Mouse (Mus musculus) embryonic fibroblast, embryonic 13.5 days (primary cell): ENCODE measurements around the gene Dlx1. TPM values are rescaled to one million over a fixed set of nuclear protein-coding genes. Genes with fewer than 3 reads are reported as not detected.

Experiments used
- H3K27ac ChIP-seq: 2 replicates; pipeline ENCODE4 v1.5.1; 2012; ENCODE audit warnings: low read length, control low read depth, inconsistent platforms; ENCODE audit not compliant: insufficient read depth
- H3K4me1 ChIP-seq: 2 replicates; pipeline ENCODE4 v1.6.1; 2011; ENCODE audit warnings: low read length; ENCODE audit not compliant: control insufficient read depth, insufficient read depth
- H3K4me3 ChIP-seq: 2 replicates; pipeline ENCODE4 v1.5.1; 2011; ENCODE audit warnings: mild to moderate bottlenecking, control low read depth, low read length; ENCODE audit not compliant: insufficient read depth
- CTCF ChIP-seq: IDR thresholded peaks from 2 replicates; pipeline ENCODE4 v1.5.1; 2011; ENCODE audit warnings: mild to moderate bottlenecking, control low read depth, low read length, moderate library complexity, borderline replicate concordance; ENCODE audit not compliant: insufficient read depth
- POLR2A ChIP-seq: IDR thresholded peaks from 2 replicates; pipeline ENCODE4 v1.6.1; 2011; ENCODE audit warnings: low read depth, mild to moderate bottlenecking, control low read depth, low read length, moderate library complexity
- polyA plus RNA-seq: library from polyadenylated mRNA; stranded (reverse); fragments of >200 nt; gene quantifications from 2 replicates; pipeline ENCODE4 v1.2.4, GENCODE M21; 2011; ENCODE audit warnings: low read depth; ENCODE audit not compliant: missing spikeins, insufficient read length

The Dlx1 gene
- polyA plus RNA-seq, 1 experiment = 1.9 TPM

DNA sequence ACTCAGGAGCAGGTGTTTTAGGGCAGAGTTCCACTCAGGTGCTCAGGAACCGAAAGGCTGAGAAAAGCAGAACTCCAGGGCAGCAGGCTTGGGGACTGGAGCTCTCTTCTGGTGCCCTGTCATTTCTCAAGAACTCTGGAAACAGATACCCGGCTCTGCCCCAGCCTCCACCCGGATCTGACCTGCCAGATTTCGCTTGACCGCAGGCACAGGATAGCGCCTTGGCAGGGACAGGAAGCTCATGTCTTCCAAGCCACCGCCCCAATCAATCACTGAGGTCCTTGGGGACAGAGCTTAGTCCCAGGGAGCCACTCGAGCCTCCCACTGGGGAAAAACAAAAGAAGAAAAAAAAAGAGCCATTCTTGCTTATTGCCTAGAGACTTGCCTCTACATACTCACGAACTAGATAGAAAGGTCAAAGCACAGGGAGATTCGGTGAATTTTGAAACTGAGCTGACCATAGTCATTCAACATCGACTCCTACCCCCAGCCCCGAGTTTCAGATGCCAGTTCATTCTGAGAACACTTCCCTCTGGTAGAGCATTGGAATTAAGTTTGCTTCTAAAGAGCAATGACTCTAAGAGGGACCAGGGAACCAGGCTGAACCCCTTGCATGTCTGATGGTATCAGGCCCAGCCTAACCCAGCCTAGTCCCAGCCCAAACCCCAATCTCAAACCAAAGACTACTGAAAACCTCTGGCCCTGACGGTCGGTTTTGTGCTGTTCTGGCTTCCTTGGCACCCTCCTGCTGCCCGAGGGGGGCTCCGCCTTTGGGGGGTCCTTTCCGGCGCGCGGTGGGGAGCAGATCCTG is 6.5 kb downstream of the Dlx1 start:
- TF ChIP-seq CTCF (no peak), POLR2A (no peak)
- no peaks in the 10 kb centered on the region for H3K4me1 ChIP-seq
- H3K4me3 ChIP-seq = no peak overlapping the region
- H3K27ac ChIP-seq = no peak overlapping the region

DNA sequence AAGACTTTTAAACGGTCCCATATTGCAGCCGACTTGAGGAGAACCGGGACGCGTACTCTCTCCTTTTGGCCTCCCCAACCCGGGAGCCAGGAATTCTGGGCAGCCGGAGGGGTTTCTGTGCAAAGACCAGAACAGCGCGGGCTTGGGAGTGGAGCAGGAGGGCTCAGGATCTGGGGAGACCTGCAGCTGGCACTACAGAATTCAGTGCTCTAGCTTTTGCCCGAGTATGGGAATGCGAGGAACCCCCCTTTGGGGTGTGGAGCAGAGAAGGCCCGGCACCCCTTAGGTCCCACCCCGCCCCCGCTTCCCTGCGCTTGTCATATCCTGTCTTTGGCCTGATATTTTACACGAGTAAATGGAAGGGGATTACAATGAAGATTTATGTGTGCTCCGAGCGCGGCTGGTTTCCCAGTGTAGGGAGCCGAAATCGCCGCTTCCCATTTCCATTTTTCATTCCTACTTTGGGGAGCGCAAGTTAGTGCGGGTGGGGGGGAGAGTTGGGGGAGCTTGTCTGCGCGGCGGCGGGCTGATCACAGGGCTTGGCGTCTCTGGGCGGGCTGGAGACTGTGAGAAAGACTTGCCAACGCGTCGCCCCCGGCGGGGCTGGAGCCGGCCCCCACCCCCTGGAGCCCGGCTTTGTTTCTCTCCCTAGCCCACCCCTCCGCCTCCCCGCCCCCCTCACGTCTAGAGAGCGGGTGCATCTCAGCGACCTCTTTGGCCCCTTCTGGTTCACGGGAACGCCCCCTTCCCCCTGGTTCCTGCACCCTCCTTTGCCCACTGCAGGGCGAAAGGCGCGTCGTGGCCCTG is 12.9 kb downstream of the Dlx1 start:
- Histone ChIP-seq H3K4me1 (no peaks in the 10 kb centered on the region; the same call in 1 of the 2 replicates), H3K27ac (no peak overlapping the region), H3K4me3 (no peak overlapping the region; the same call in 1 of the 2 replicates)
- TF ChIP-seq CTCF = no peak
- no peak for TF ChIP-seq POLR2A

DNA sequence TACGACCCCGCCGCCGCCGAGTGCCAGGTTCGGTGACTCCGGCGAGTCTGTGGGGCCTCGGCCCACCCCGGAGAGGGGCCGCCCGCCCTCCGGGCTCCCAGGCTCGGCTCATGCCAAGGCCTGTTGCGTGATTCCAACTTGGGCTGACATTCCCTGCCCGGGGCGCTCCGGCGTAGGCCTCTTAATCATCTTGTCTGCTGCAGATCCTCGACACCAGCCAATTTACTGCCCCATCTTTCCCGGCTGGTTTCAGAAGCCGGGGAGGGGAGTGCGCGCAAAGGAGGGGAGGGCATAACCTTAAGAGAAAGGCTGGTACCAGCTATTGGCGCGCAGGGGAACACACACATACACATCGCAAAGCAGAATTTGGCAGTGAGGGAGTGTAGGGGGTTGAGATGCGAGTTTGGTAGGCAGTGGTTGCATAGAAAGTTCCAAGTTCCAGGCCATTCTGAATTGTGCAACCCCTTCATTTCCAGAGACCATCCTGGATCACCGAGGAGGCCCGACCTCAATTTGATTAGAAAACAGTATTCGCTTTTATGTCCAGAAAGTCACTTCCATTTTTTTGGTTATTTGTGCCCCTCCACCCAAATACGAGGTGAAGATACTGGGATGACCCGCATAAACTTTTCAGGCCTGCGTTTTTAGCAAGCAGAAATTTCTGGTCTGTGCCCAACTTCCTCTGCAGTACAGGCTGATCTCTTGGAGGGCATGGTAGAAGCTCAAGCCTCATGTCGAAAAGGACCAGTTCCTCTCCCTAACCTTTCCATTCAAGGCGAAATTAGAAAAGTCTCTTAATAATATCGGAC is 13.7 kb downstream of the Dlx1 start:
- TF ChIP-seq CTCF (no peak), POLR2A (no peak)
- H3K4me3 ChIP-seq = no peak overlapping the region
- H3K4me1 ChIP-seq = no peaks in the 10 kb centered on the region; the same call in 1 of the 2 replicates
- peak overlapping the region; percentile 3; the same call in 1 of the 2 replicates for H3K27ac ChIP-seq

DNA sequence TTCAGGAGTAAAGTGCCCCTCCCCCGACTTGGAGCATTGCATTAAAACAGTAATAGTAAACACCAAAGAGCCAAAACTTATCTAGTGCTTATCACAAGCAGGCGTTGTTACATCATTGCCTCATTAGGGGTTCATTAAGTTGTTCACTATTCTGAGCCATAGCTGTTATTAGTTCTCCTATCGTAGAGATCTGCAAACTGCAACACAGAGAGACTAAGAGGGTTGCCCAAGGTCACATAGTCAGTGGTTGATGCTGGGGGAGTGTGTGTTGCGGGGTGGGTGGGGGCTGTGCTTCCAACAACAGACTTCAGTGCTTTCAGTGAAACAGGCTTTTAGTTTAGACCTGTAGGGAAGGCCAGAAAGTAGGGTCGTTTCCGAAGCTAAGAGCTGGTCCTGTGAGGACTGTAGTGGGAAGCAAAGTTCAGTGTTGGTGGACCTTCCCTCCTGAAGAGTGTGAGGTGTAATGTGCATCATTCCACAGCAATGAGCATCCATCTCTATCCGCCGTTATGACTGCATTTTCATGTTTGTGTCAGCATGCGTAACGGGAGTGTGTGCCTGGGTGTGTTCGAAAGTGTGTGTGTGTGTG is 14.4 kb downstream of the Dlx1 start:
- no peak for TF ChIP-seq CTCF
- no peak; the same call in 1 of the 2 replicates for TF ChIP-seq POLR2A
- Histone ChIP-seq H3K4me1 (no peaks in the 10 kb centered on the region; the same call in 1 of the 2 replicates), H3K4me3 (0 out of 2 replicates have a peak overlapping the region, but pooled peaks have one; percentile 2), H3K27ac (peak overlapping the region; percentile 30; the same call in 1 of the 2 replicates)

DNA sequence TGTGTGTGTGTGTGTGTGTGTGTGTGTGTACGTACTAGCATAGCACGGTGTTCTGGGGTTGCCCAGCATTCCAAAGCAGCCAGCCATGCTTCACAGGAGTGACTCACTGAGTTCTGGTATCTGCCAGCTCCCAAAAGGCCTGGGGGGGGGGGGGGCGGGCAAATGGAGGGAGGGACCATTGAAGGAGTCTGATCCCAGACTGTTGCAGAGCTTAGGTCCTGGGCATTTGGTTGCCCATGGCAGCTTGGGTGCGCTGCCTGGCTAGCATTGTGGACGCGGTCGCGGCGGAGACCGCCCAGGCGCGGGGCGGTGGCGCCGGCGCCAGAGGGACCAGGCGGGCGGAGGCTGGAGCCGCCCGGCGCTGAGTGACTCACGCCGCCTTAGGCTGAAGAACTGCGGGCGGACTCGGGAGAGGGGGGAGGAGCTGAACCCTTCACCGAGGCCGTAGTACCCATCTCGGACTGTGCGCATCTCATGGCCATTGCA is 14.9 kb downstream of the Dlx1 start:
- peak; percentile 41; the same call in 1 of the 2 replicates for TF ChIP-seq POLR2A
- TF ChIP-seq CTCF = no peak
- 0 out of 2 replicates have a peak overlapping the region, but pooled peaks have one; percentile 2 for H3K4me3 ChIP-seq
- peak overlapping the region; percentile 55; the same call in 1 of the 2 replicates for H3K27ac ChIP-seq
- no peaks in the 10 kb centered on the region; the same call in 1 of the 2 replicates for H3K4me1 ChIP-seq

DNA sequence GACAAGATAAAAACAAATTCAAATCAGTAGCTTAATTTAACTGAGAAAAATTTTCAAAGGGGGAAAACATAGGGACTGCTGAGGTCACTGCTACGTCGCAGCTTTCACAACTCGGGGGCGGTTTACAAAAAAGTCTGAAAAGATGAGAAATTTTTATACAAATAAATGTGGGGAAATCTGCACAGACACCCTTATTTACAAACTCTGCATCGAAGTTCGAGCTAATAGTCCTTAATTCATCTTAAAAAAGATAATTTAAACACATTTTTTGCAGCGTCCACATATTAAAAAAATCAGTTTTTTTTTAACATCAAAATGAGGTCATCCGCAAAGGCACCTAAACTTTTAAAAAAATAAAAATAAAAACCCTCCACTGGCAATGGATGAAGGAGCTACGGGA is 15.6 kb downstream of the Dlx1 start:
- Histone ChIP-seq H3K27ac (0 out of 2 replicates have a peak overlapping the region, but pooled peaks have one; percentile 15), H3K4me3 (peak overlapping the region; percentile 58; the same call in 1 of the 2 replicates), H3K4me1 (no peaks in the 10 kb centered on the region; the same call in 1 of the 2 replicates)
- TF ChIP-seq POLR2A = no peak
- no peak for TF ChIP-seq CTCF

DNA sequence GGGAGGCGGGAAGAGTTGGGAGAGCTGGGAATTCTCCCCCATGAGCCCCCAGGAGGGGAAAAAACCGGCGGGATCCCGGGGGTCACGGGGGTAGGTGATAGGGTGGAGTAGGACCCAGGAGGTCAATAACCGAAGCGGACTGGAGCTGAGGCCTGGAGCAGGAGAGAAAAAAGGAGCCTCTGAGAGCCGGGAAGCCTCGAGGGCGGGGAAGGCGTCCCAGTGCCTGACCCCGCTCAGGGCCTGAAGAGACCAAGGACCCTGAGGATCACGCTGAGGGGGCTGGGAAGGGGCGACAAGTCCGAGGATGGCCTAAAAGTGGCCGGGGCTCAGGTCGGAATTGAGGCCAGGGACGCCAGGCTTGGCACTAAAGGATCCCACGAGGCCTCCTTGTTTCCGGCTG is 16.0 kb downstream of the Dlx1 start:
- no peak for TF ChIP-seq POLR2A
- no peak for TF ChIP-seq CTCF
- Histone ChIP-seq H3K4me3 (peak overlapping the region; percentile 58), H3K4me1 (no peaks in the 10 kb centered on the region; the same call in 1 of the 2 replicates), H3K27ac (peak overlapping the region; percentile 15; the same call in 1 of the 2 replicates)

DNA sequence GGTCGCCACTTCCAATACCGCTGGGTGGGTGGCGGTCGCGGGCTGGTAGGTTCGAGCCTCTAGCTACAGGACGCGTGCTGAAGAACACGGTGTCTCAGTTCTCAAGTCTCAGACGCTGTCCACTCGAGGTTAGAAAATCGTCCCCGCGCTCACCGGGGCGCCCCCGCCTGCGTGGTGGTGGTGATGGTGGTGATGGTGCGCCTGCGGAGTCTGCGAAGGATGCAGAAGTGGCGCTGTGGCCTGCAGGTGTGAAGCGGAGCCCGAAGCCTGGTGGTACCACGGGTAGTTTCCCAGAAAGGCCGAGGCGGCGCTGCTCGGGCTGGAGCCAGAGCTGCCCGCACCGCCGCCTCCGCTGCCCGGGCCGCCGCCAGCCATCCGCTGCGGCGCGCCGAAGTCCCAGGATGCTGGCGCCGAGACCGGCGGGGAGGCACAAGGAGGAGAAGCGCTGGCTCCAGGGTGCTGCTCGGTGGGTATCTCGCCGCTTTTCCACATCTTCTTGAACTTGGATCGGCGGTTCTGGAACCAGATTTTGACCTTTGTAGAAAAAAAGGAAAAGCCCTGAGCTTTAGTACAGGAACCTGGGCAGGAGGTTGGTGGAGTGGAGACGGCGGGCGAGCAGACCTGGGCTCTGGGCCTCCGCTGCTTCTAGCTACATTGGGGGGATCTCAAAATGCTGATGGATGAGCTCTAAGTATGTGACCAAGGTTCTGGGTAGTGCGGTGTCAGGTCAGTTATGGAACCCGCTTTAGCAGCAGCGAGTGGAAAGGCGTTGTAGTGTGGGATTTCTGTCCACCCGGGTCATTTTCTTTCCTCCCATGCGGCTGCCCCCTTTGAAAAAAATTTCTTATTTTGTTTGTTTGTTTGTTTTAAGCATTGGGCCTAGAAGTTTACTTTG is 16.7 kb downstream of the Dlx1 start:
- peak overlapping the region; percentile 58 for H3K4me3 ChIP-seq
- TF ChIP-seq CTCF (no peak), POLR2A (no peak)
- H3K27ac ChIP-seq = peak overlapping the region; percentile 15; the same call in 1 of the 2 replicates
- H3K4me1 ChIP-seq = no peaks in the 10 kb centered on the region; the same call in 1 of the 2 replicates

DNA sequence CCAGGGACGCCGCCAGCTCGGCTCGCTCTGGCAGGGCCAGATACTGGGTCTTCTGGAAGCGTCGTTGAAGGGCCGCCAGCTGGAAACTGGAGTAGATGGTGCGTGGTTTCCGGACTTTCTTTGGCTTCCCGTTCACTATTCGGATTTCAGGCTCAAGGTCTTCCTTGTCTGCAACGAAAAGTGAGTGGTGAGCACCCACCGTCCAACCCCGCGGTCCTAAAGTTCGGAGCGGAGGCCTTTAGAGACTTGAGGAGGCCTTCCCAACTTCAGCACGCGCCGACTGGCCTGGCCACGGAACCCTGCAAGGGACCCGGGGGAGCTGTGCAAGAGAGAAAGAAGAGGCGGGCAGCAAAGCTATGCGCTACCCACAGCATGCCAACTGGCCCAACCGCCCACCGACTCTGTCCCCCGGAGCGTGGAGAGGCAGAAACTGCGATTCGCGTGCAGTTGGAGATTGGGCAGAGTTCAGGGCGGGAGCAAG is 17.5 kb downstream of the Dlx1 start:
- peak overlapping the region; percentile 58 for H3K4me3 ChIP-seq
- no peak overlapping the region for H3K27ac ChIP-seq
- no peak for TF ChIP-seq POLR2A
- TF ChIP-seq CTCF = no peak
- H3K4me1 ChIP-seq = no peaks in the 10 kb centered on the region; the same call in 1 of the 2 replicates
